Mouse (Mus musculus) cerebellum, postnatal 10 days (tissue): ENCODE data around the gene Cfap206.
A peak's percentile ranks its signal among the peaks of the same experiment; 100 is the strongest.
"Not testable (repeated sequence)": the region's sequence is repeated elsewhere in the genome, so short reads cannot be mapped to it uniquely, and the experiment has no call there.

Source experiments
- DNase-seq, 2 experiments: peaks; one replicate each; pipeline ENCODE4 v3.0.0; 2021; ENCODE audit warnings: mixed read lengths in 2 of 2

The Cfap206 gene

DNA sequence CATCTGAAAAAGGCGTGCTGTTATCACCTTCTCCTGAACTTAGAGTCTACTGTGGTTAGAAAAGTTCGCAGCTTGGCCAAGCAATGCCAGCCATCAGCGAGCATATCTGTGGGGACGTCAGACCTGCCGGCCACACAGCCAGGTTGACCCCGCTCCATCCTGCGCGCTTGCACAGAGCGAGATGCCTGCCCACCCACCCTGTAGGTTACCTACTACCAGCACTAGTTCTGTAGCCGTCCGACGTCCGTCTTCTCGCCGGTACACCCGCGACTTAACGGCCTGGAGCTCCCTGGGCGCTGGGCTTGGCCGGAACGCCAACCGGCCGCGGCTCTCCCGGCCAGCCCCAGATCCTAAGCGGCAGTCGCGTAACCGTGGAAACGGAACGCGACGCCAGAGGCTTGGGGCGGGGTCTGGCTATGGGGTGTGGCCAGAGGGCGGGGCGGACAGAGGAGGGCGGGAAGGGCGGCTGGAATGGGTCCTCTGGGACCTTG, at the start of gene Cfap206:
Cfap206 (minus strand) TSS at position 356 of the 491 bp plus-strand sequence.
- DNase-seq, result peak; percentile 75 to 85

DNA sequence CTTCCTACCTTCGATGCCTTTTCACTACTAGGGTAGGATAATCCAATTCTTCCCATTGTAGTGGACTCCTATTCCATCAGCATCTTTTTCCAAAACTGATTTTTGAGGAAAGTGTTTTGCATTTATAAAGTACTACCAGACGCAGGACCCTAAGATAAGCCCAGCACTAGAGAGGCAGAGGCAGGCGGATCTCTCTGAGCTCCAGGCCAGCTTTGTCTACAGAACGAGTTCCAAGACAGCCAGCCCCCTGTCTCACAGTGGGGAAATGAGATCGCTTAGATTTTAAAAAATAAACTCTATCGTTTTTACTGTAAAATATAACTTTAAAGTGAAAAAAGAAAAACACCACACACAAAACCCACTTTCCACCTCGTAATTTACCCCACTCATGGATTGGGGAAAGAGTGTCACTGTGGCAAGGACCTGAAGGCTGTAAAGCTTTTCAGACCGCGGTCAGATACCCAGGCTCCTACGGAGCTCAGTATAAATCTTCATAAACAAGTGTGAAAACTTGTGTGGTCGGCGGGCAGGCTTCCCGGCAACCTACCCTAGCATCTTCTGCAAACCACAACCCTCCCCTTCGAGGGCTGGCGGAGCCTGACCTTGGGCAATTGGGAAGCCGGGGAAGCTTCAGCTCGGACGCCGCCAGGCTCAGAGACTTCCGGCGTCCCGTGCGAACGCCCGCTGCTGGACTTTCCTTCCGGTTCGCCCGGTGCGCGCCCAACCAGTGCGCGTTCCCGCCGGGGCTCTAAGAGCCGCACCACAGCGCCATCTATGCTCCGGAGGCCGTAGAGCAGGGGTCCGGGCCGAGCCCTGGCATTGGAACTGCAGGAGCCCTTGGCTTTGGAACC, 47.9 kb upstream of the Cfap206 start, which contains the start of gene Smim8:
Smim8 (minus strand) TSS at position 747 of the 851 bp plus-strand sequence.
- DNase-seq, result peak; percentile 97 to 98

DNA sequence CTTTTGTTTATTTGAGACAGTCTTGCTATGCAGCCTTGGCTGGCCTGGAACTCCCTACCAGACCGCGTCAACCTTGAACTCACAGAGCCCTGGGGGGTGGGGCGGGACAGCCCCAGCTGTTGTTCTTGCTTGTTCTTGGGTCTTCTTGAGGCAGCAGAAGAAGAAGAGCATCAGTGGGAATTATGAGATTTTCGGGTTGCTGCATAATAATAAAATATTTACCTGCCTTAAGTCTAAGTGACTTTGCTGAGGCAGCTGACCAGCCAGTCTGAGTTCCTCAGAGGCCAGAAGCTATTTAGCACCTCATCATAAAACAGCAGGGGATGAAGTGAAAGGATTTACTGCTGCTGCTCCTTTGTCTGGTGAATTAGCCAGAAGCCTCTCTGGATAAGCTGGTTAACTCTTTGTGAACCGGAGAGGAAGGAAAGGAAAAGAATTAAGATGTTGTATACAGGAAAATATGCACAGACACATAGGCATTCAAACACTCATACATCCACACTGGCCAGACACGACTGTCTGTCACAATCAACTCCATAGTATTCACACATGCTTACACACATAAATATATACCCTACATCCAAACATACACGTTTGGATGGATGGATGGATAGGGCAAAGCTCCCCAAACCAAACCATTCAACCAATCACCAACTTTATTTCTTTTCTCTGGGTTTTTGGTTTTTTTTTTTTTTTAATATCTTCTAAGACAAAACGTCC, 41.8 kb upstream of the Cfap206 start:
- DNase-seq, result no peak

DNA sequence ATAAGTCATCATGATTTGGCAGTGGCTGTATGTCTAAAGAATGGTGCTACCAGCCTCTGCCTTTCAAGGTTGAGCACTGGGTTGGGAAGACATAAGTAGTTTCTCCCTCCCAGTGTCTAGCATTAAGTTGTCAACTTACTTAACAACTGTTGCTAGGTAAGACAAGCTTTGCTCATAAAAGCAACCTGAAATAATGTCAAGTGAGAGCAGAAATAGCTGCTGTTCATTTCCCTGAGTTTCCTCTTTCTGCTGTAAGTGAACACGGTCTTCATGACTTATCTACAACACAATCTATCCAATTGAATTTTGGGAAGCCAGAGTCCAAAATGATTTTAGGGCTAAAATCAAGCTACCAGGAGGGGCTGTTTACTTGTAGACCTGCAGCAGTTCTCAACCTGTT, 26.2 kb upstream of the Cfap206 start, which contains the start of gene Gm136:
Gm136 (minus strand) TSS at position 101 of the 400 bp plus-strand sequence.
- DNase-seq, result no peak

DNA sequence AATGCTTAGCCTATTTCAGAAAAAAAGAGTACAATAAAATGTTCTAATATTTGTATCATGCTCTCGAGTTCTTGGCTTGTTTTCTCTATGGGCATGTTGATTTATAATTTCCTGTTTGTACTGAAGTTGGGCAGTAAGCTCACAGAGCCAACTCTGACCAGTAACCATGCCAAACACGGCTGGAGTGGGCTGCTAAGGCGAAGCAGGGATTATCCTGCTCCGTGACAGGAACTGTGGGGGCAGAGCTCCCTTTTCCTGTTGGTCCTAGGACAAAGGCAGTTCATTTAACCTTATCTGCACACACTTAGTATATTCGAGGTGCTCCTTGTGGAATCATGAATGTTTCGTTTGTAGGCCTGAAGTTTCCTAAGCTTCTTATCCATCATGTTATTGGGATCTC, 19.2 kb upstream of the Cfap206 start:
- DNase-seq, result peak; percentile 31 to 51

DNA sequence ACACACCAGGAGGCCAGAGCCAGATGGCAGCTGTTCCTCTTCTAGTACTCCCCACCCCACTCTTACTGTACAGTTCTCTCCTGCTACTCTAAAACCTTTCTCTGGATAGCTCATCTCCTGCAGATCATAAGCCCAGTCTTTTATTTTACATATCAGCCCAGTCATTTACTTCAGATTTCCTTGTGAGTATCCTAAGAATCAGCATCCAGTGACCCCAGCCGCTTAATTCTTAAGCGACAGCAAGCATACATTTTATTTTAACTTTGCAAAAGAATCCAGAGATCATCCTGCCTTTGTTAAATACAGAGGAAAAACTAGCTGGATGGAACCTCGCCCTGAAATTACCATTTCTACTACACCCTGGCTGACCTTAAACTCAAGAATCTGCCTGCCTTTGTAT, 4.5 kb upstream of the Cfap206 start:
- no peak for DNase-seq

DNA sequence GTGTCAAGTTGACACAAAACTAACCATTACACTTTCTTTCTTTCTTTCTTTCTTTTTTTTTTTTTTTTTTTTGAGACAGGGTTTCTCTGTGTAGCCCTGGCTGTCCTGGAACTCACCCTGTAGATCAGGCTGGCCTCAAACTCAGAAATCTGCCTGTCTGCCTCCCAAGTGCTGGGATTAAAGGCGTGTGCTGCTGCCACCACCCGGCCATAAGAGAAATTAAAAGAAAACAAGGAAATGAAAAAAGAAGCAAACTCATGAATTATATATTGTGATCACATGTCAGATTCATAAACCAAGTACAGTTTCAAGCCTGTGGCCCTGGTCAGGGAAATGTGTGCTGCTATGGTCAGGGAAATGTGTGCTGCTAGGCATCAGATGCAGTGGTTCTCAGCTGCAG, 3.4 kb upstream of the Cfap206 start:
- DNase-seq, result not testable (repeated sequence)

DNA sequence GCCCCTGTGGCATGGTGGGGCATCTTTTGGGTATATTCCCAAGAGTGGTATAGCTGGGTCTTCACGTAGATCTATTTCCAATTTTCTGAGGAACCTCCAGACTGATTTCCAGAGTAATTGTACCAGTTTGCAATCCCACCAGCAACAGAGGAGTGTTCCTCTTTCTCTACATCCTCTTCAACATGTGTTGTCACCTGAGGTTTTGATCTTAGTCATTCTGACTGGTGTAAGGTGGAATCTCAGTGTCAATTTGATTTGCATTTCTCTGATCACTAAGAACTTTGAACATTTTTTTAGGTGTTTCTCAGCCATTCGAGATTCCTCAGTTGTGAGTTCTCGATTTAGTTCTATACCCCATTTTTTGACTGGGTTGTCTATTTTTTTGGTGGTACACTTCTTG, 4.3 kb downstream of the Cfap206 start:
- DNase-seq, result not testable (repeated sequence)

DNA sequence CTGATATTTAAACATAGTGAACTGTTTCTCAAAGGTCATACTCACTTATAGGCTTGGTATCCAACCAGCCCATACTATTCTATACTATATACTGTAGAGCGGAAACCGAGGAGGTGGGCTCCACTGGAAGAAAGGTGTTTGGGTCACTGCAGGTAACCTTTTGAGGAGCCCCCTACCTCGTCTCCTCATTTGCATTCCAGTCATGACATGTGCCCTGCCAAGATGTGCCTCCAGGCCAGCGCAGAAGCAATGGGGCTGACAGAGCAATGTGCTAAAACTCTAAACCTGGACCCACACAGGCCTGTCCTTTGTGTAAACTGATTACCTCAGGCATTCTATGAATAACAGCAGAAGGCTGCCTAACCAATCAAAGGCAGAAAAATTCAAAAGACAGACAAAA, 5.7 kb downstream of the Cfap206 start:
- no peak for DNase-seq

DNA sequence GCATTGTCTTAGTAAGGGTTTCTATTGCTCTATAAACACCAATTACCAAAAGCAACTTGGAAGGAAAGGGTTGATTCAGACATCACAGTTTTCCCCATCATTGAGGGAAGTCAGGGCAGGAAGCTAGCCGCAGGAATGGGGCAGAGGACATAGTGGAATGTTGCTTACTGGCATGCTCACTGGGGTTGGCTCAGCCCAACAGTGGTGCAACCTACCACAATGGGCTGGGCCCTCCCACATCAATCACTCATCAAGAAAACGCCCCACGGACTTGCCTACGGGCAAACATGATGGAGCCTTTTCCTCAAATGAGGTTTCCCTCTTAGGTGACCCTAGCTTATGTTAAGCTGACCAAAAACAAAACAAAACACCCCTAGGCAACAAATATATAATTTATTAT, 6.8 kb downstream of the Cfap206 start:
- no peak for DNase-seq

DNA sequence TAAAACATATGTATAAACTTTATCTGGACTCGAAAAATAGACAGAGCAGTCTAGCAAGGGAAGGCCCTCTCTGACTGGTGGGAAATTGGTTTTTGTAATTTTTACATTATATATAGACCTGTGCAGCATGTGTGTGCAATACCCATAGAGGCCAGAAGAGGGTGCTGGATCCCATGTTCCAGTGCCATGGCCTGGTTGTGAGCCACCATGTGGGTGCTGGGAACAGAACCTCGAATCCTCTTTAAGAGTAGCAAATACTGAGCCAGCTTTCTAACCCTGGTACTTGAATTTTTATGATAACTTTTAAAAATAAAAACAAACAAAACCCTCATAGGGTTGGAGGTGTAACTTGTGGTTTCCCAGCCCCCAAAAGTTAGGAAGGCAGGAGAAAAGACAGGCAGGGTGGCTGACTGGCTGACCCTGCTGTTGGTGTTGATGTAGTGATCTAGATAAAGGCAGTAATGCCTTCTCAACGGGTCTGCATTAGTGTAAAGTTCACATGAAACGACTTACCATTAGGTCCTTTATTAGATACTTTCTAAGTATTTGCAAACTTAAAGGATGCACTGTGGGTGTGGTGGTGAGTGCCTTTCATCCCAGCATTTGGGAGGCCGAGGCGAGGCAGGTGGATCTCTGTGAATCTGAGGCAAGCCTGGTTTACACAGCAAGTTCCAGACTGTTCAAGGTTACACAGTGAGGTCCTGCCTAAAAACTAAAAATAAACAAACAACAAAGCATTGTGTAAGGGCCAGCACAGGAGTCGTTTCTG, 9.7 kb downstream of the Cfap206 start:
- no peak for DNase-seq

DNA sequence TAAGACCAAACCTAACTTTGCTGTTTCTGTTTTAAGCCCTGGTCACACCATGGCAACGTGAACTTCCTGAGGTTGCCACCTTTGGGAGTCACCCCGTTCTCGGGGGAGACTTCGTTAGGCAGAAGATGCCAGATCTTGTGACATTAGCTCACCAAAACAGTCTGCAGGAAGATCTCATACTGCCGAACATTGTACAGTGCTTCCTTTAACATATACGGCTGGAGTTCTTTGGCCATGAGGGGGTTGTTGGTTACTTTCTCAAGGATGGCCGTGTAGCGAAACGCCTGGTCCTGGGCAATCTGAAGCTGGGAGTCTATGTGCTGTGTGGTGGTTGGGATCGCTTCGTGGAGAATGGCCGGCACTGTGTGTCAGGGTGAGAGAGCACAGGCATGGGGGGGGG, 10.6 kb downstream of the Cfap206 start:
- no peak for DNase-seq

DNA sequence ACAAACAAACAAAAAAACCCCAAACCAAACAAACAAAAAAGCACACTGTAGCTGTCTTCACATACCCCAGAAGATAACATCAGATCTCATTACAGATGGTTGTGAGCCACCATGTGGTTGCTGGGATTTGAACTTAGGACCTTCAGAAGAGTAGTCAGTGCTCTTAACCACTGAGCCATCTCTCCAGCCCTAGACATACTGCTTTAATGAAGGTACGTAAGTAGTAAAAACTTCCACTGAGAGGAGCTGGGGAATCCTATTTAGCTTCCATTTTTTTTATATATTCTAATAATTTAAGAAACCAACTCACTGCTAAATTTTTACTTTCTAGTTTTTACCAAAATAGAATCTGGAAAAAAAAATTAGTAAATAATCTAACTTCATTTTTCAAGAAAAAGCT, 14.9 kb downstream of the Cfap206 start:
- no peak for DNase-seq

DNA sequence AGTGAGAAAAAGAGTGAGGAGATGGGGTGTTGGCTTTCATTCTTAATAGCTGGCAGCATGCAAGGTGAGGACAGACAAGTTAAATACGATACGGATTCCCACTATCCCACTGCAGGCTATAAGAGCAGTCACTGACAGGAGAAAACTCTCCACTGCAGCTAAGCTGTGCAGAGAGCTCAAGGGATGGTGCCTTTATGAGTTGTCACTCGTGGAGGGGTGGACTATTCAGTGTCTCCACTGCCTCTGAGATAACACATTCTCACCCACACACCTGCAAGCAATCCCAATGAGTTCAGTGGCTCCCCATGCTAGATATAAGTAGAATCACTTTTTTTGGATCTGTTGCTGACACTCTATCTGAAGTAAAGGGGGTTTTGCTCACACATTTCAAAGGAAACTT, 21.9 kb downstream of the Cfap206 start:
- no peak for DNase-seq

DNA sequence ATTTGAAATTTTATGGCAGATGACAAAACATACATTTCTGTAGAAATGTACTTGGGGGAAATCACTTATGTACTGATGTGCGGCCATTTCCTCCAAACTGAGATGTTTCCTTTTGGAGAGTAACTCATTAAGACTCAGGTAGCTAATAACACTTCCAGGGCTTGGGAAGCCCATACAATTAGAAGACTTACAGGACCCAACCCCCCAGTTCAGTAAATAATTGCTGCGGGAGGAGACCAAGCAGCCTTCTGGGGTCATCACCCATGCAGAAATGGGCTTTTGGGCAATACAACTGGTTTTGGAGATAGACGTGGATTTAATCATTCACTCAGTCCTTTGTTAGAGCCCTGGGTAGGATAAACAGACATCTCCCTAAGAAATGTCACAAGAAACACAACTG, 22.8 kb downstream of the Cfap206 start:
- no peak for DNase-seq

DNA sequence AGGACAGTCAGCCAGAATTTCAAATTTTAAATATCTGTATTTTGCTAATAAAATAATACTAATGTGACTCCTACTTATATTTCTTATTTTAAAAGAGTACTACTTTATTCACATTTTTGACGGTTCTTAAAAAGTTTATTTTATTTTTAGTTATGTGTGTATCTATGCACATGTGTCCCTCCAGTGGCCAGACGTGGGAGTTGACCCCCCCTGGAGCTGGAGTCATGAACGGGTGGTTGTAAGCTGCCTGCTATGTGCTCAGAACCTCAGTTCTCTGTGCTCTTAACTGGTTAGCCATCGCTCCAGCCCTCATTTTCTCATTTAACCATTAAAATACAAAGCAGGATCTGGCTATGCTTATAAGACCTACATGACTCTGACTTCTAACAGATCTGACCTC, 27.0 kb downstream of the Cfap206 start:
- no peak for DNase-seq

DNA sequence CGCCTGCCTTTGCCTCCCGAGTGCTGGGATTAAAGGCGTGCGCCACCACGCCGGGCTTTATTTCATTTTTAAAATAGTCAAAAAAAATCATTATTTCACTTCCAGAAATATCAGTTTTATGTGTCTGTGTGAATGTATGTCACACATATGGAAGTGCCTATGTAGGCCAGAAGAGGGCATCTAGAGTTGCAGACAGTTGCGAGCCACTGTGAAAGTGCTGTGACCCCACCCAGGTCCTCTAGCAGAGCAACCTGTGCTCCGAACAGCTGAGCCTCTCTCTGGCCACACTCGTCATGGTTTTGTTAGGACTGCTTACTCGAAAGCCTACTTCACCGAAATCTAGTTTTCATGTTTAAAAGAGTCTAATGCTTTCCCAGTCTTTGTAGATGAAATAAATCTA, 27.8 kb downstream of the Cfap206 start:
- no peak for DNase-seq

DNA sequence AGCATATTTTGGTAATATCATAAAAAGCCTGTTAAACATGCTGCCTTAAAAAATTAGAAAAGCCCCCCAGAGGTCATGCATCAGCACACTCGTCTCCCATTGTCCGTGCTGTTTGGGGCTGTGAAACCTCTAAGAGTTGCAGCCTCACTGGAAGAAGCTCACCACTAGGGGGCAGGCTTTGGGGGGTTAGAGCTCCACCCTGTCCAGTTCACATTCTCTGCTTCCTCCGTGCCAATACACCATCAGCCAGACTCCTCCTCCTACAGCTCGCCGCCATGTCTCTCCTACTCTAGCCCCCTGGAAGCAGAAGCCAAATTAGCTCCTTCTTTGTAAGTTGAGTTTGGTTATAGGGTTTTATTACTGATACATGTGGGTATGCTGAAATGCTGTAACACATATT, 28.5 kb downstream of the Cfap206 start:
- DNase-seq, result peak; percentile 79 to 83

DNA sequence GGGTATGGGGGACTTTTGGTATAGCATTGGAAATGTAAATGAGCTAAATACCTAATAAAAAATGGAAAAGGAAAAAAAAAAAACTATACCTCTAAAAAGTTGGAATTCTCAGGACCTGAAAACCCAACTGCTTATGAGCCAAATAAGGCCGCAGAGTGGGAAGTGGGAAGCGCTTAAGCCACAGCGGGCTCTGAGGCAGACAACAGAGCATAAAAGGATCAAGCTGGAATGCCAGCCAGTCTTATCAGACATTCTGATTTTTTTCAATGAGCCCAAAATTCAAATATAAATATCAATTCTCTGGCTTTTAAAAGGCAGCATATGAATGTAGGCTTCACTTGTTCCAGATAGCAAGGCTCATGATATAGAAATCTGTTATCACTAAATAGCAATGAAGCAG, 42.0 kb downstream of the Cfap206 start:
- no peak for DNase-seq

DNA sequence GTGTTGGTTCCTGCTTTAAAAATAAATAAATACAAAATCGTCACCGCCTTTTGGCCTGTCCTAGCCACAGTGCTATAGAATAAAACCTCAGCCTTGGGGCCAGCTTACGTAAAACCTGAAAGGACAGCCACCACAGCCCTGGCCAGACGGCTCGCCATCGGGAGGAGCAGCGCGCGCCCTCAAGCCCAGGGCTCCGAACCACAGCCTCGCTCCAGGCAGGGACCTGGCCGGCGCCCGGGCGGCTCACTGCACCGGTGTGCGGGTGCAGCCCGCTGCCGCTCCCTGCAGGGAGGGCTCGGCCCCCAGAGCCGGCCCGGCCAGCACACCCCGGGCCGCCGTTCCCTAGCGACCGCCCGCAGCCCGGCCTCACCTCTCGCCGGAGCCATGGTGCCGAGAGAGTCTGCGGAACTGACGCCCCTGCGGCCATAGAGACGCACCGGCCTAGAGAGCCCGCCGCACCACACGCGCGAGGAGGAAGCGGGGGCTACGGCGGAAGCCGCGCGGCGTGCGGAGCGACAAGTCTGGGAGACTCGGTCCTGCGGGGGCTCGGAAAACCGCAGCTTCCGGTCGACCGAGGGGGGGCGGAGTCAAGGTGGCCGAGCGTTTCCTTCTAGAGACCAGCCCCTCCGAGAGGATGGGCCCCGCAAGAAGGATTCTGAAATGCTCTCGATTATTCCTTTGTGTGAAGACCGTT, 43.0 kb downstream of the Cfap206 start, which contains the start of gene Slc35a1:
Slc35a1 (minus strand) TSS at position 565 of the 694 bp plus-strand sequence.
- DNase-seq, result peak; percentile 98

DNA sequence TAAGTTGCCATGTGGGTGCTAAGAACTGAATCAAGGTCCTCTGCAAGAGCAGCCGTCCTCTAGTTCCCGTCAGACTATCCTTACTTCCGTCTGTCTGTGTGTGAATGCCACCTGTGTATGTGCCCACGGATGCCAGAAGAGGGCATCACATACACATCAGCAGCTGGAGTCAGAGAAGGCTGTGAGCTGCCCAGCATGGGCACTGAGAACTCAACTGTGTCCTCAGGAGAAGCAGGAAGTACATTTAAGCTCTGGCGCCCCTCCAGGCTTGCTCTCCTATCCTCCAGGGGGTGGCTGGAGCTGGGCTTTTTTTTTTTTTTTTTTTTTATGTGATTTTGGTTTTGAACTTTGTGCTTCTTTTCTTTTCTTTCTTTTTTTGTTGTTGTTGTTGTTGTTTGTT, 49.5 kb downstream of the Cfap206 start:
- DNase-seq, result peak; percentile 25

DNA sequence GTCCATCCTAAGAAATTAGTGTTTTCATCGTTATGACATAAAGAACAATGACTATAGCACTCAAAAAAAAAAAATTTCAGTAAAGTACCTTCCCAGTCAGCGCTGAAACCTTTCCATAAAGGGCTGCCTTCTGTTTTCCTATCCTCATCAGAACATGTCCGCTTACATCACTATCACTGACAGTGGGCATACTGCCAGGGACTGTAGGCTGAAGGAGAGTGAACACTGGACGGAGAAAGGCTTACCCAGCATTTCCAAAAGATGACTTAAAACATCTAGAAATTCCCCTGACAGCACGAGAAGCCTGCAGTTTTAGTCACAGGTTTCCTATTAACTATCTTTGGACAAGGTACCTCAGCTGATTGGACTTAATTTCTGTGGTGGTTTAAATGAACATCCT, 56.3 kb downstream of the Cfap206 start:
- peak; percentile 15 to 18 for DNase-seq
